21 mouse cellular contexts compared by ENCODE assay signal in genomic region chr3:123188616-123189230, GRCm38 (mm10). TPM values are rescaled to one million over a fixed set of nuclear protein-coding genes. Genes with fewer than 3 reads are reported as not detected.
DNase-seq lines count a peak whose midpoint lies in the region; ATAC-seq and TF ChIP-seq lines count a peak whose summit lies in the region.
"Had no signal": no experiment of that assay in that cellular context is flagged by ENCODE, and none has a peak within 500 bp of the region (broad histone marks: within the 10 kb centered on the region; RNA-seq: fewer than 3 reads in every experiment).

No protein-coding gene starts in this region.

- no peak overlapping the region for H3K4me2 ChIP-seq in lung, postnatal 0 days (replicated peaks; ENCODE audit: low read depth, low read length)
- H3K4me2 ChIP-seq in embryonic facial prominence, embryonic 12.5 days (replicated peaks), result no peak overlapping the region
- H3K4me2 ChIP-seq: forebrain, embryonic 12.5 days; heart, embryonic 15.5 days; hindbrain, embryonic 13.5 days; intestine, embryonic 15.5 days; limb, embryonic 15.5 days; midbrain, embryonic 13.5 days; neural tube, embryonic 15.5 days had no signal

- H3K4me1 ChIP-seq in heart, adult 2 months (ENCODE audit: control insufficient read depth, insufficient read depth, low read length), result peaks cover 2% of the 10 kb centered on the region
- no peaks in the 10 kb centered on the region for H3K4me1 ChIP-seq in lung, postnatal 0 days (ENCODE audit: insufficient read depth, low read depth, low read length)
- H3K4me1 ChIP-seq in embryonic facial prominence, embryonic 12.5 days, result peaks cover 17% of the 10 kb centered on the region
- H3K4me1 ChIP-seq: forebrain, embryonic 12.5 days; intestine, embryonic 15.5 days; midbrain, embryonic 13.5 days had no signal

- peaks cover 18% of the 10 kb centered on the region for H3K36me3 ChIP-seq in heart, adult 2 months (ENCODE audit: control insufficient read depth, insufficient read depth, low read length)
- no peaks in the 10 kb centered on the region for H3K36me3 ChIP-seq in lung, postnatal 0 days (ENCODE audit: insufficient read depth, low read length)
- no peaks in the 10 kb centered on the region for H3K36me3 ChIP-seq in embryonic facial prominence, embryonic 12.5 days
- H3K36me3 ChIP-seq: forebrain, embryonic 12.5 days; heart, embryonic 15.5 days; hindbrain, embryonic 13.5 days; intestine, embryonic 15.5 days; limb, embryonic 15.5 days; midbrain, embryonic 13.5 days; neural tube, embryonic 15.5 days had no signal

- no peaks in the 10 kb centered on the region; the same call in 1 of the 2 replicates for H3K79me2 ChIP-seq in heart, adult 2 months (replicated peaks; ENCODE audit: control insufficient read depth, insufficient read depth, low read length)

- H3K9ac ChIP-seq in heart, adult 2 months (ENCODE audit: low read depth, low read length), result no peak overlapping the region
- H3K9ac ChIP-seq in lung, postnatal 0 days (replicated peaks; ENCODE audit: low read depth), result no peak overlapping the region
- H3K9ac ChIP-seq in embryonic facial prominence, embryonic 12.5 days, result no peak overlapping the region; the same call in 1 of the 2 replicates
- H3K9ac ChIP-seq: forebrain, embryonic 12.5 days; heart, embryonic 15.5 days; hindbrain, embryonic 13.5 days; intestine, embryonic 15.5 days; limb, embryonic 15.5 days; midbrain, embryonic 13.5 days; neural tube, embryonic 15.5 days had no signal

- 83% methylated on average over 12 of the region's 12 CpGs for WGBS in heart, adult 2 months
- WGBS in lung, postnatal 0 days, result 81% methylated on average over 12 of the region's 12 CpGs
- WGBS in embryonic facial prominence, embryonic 12.5 days, result 73% methylated on average over 12 of the region's 12 CpGs

- H3K9me3 ChIP-seq in lung, postnatal 0 days (ENCODE audit: low read length), result no peaks in the 10 kb centered on the region
- H3K9me3 ChIP-seq in embryonic facial prominence, embryonic 12.5 days, result no peaks in the 10 kb centered on the region
- H3K9me3 ChIP-seq: forebrain, embryonic 12.5 days; heart, embryonic 15.5 days; hindbrain, embryonic 13.5 days; intestine, embryonic 15.5 days; limb, embryonic 15.5 days; midbrain, embryonic 13.5 days; neural tube, embryonic 15.5 days had no signal

- TF ChIP-seq EP300 in heart, adult 2 months (IDR thresholded peaks at IDR 0.05; ENCODE audit: insufficient read depth, low read depth, low read length), result no peak
- no peak for TF ChIP-seq EP300 in lung, postnatal 0 days (IDR thresholded peaks at IDR 0.05)

- no peak overlapping the region for H3K4me3 ChIP-seq in heart, adult 2 months
- no peak overlapping the region for H3K4me3 ChIP-seq in lung, postnatal 0 days (ENCODE audit: low read depth, low read length)
- no peak overlapping the region for H3K4me3 ChIP-seq in embryonic facial prominence, embryonic 12.5 days
- H3K4me3 ChIP-seq: forebrain, embryonic 12.5 days; heart, embryonic 15.5 days; hindbrain, embryonic 13.5 days; intestine, embryonic 15.5 days; layer of hippocampus, adult 2 months; left cerebral cortex, adult 2 months; limb, embryonic 15.5 days; midbrain, embryonic 13.5 days; myocyte; neural tube, embryonic 15.5 days had no signal

- H3K27me3 ChIP-seq in heart, adult 2 months (ENCODE audit: control insufficient read depth, insufficient read depth, low read length), result no peaks in the 10 kb centered on the region
- H3K27me3 ChIP-seq in lung, postnatal 0 days (replicated peaks; ENCODE audit: insufficient read depth, low read length), result no peaks in the 10 kb centered on the region
- H3K27me3 ChIP-seq in embryonic facial prominence, embryonic 12.5 days, result no peaks in the 10 kb centered on the region
- H3K27me3 ChIP-seq: forebrain, embryonic 12.5 days; heart, embryonic 15.5 days; hindbrain, embryonic 13.5 days; intestine, embryonic 15.5 days; limb, embryonic 15.5 days; midbrain, embryonic 13.5 days; neural tube, embryonic 15.5 days had no signal

- TF ChIP-seq POLR2A in heart, adult 2 months (IDR thresholded peaks at IDR 0.05; ENCODE audit: insufficient read depth, low read depth, low read length), result no peak

- ATAC-seq in lung, postnatal 0 days, result no peak
- no peak for ATAC-seq in embryonic facial prominence, embryonic 12.5 days (ENCODE audit: insufficient number of reproducible peaks, insufficient read depth, low FRiP score, low TSS enrichment)
- ATAC-seq: intestine, embryonic 15.5 days; midbrain, embryonic 13.5 days had no signal

- intact Hi-C loops in heart, adult 2 months (cut with DNase I), result no loop called here
- intact Hi-C loops in heart, postnatal 10 days (cut with DNase I), result no loop called here

- peak overlapping the region; percentile 6; the same call in 1 of the 2 replicates for H3K27ac ChIP-seq in heart, adult 2 months
- H3K27ac ChIP-seq in lung, postnatal 0 days (ENCODE audit: low read length), result no peak overlapping the region
- H3K27ac ChIP-seq in embryonic facial prominence, embryonic 12.5 days, result peak overlapping the region; percentile 87
- H3K27ac ChIP-seq: forebrain, embryonic 12.5 days; hindbrain, embryonic 13.5 days; intestine, embryonic 15.5 days; layer of hippocampus, adult 2 months; left cerebral cortex, adult 2 months; limb, embryonic 15.5 days; midbrain, embryonic 13.5 days; neural tube, embryonic 15.5 days had no signal

- DNase-seq in heart, adult 2 months, result no peak
- DNase-seq in heart, postnatal 10 days, result no peak
- DNase-seq in lung, postnatal 0 days (ENCODE audit: low spot score), result peak; percentile 55
- no peak for DNase-seq in lung, postnatal 10 days
- no peak for DNase-seq in cerebellum, adult 8-10 months
- no peak for DNase-seq in layer of hippocampus, postnatal 14 days (ENCODE audit: low spot score in 2 of 2)
- DNase-seq: B cell, adult 2 months; cerebellum, adult 18-20 months; kidney, postnatal 10 days; thymus, adult 18-20 months had no signal

- TF ChIP-seq CTCF in heart, adult 2 months (IDR thresholded peaks at IDR 0.05), result no peak
- TF ChIP-seq CTCF in lung, postnatal 0 days (IDR thresholded peaks at IDR 0.05), result no peak

RNA-seq across cellular contexts. Expression of gene Synpo2, which starts 47.2 kb away (rescaled TPM):
- 10 to 100 TPM; 85.8 to 97.5 TPM for total RNA-seq in heart, adult 2 months (2021)
- polyA plus RNA-seq in heart, adult 2 months (2012; rRNA removed), result 19.3 and 27.6 TPM in 2 replicates
- total RNA-seq in heart, postnatal 10 days (2021), result 10 to 100 TPM; 37.8 to 43.1 TPM
- 2.2 and 2.4 TPM in 2 replicates for polyA plus RNA-seq in lung, postnatal 0 days (2015; fragmentation: Nextera tagmentation; extraction: Ambion mirVana)
- 8.5 and 8.6 TPM in 2 replicates for polyA plus RNA-seq in embryonic facial prominence, embryonic 12.5 days (2016; fragmentation: Nextera tagmentation; extraction: Ambion mirVana)
- total RNA-seq in layer of hippocampus, postnatal 14 days (2021), result 10 to 100 TPM in 1 of 2 experiments, 1 to 10 TPM in 1; 2.3 to 10.3 TPM
